Comparison of ENCODE assay signal across 21 mouse cellular contexts in the genomic region with DNA sequence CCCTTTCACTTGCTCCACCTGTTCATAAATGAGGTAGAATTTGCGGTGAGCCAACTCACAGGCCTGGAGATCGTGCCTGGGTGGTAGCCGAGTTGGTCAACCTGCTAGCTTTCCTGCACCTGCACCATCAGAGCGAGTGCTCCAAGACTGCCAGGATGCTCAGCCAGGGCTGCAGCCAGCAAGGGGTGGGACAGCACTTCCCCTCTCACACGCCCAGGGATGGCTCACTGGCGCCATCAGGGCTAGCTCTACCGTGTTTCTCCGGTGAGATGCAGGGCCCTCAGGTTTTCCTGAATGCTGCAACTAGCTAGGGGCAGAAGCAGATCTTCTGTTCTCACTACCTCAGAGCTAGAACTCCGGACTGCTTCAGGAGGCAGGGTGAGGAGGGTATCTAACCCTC.
"Had no signal": no experiment of that assay in that cellular context is flagged by ENCODE, and none has a peak within 500 bp of the region (broad histone marks: within the 10 kb centered on the region; RNA-seq: fewer than 3 reads in every experiment).

No protein-coding gene starts in this region.

- H3K4me1 ChIP-seq: limb, embryonic 12.5 days; limb, embryonic 15.5 days; liver, embryonic 13.5 days; midbrain, embryonic 12.5 days; midbrain, embryonic 15.5 days; neural tube, embryonic 13.5 days; stomach, embryonic 15.5 days had no signal

- H3K9ac ChIP-seq: limb, embryonic 12.5 days; limb, embryonic 15.5 days; liver, embryonic 13.5 days; midbrain, embryonic 12.5 days; midbrain, embryonic 15.5 days; neural tube, embryonic 13.5 days; stomach, embryonic 15.5 days had no signal

- H3K36me3 ChIP-seq: limb, embryonic 12.5 days; limb, embryonic 15.5 days; liver, embryonic 13.5 days; midbrain, embryonic 12.5 days; midbrain, embryonic 15.5 days; neural tube, embryonic 13.5 days; stomach, embryonic 15.5 days had no signal

- H3K27ac ChIP-seq: kidney, postnatal 0 days; left cerebral cortex, adult 2 months; limb, embryonic 12.5 days; limb, embryonic 15.5 days; liver, embryonic 13.5 days; midbrain, embryonic 12.5 days; midbrain, embryonic 15.5 days; neural tube, embryonic 13.5 days; stomach, embryonic 15.5 days had no signal

- H3K9me3 ChIP-seq: limb, embryonic 12.5 days; limb, embryonic 15.5 days; liver, embryonic 13.5 days; midbrain, embryonic 15.5 days; neural tube, embryonic 13.5 days; stomach, embryonic 15.5 days had no signal

- H3K4me2 ChIP-seq: limb, embryonic 12.5 days; limb, embryonic 15.5 days; liver, embryonic 13.5 days; midbrain, embryonic 12.5 days; midbrain, embryonic 15.5 days; neural tube, embryonic 13.5 days; stomach, embryonic 15.5 days had no signal

- DNase-seq: kidney, adult 2 months; kidney, postnatal 36 days; layer of hippocampus, postnatal 36 days; left cerebral cortex, postnatal 4 days; liver, embryonic 13.5 days; lung, adult 2 months; lung, postnatal 14 days; lung, postnatal 4 days; retina, postnatal 1 day; right cerebral cortex, postnatal 25 days; spleen, adult 18-20 months; thymus, postnatal 25 days had no signal

- H3K27me3 ChIP-seq: limb, embryonic 12.5 days; limb, embryonic 15.5 days; liver, embryonic 13.5 days; midbrain, embryonic 12.5 days; midbrain, embryonic 15.5 days; neural tube, embryonic 13.5 days; stomach, embryonic 15.5 days had no signal

- H3K4me3 ChIP-seq: left cerebral cortex, adult 2 months; limb, embryonic 12.5 days; limb, embryonic 15.5 days; liver, embryonic 13.5 days; midbrain, embryonic 12.5 days; midbrain, embryonic 15.5 days; myocyte; neural tube, embryonic 13.5 days; stomach, embryonic 15.5 days had no signal

- ATAC-seq: midbrain, embryonic 15.5 days had no signal
